Mouse (Mus musculus): Measurements from ENCODE around the gene Olfr1115. TPM values are rescaled to one million over a fixed set of nuclear protein-coding genes. Genes with fewer than 3 reads are reported as not detected.
"Not testable (repeated sequence)": the region's sequence is repeated elsewhere in the genome, so short reads cannot be mapped to it uniquely, and the experiment has no call there.

Gene Olfr1115
- total RNA-seq (2021), result not detected
- long read RNA-seq, experiment 1, result 0 reads
- long read RNA-seq, experiment 2, result 0 reads

DNA sequence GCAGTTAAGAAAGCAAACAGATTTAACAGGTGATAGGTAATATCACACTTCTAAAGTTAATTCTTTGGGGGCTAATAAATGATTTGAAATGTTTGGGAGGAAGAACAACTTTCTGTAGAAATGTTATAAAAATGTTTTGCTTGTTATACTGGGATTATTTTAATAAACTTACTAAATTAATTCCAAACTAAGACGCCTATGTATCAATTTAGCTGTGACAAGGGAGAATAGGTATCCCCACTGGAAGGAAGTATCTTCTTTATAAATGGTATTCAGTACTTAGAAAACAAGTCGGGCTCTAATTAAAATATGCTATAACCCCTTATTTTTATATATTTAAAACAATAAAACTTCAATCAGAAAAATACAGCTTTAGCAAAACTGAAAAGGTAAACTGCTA is at the start of gene Olfr1115:
TSS of gene Olfr1115 (plus strand) at position 301 of the 400 bp plus-strand sequence.
- DNase-seq (ENCODE audit: low spot score in 2 of 2), result no peak

DNA sequence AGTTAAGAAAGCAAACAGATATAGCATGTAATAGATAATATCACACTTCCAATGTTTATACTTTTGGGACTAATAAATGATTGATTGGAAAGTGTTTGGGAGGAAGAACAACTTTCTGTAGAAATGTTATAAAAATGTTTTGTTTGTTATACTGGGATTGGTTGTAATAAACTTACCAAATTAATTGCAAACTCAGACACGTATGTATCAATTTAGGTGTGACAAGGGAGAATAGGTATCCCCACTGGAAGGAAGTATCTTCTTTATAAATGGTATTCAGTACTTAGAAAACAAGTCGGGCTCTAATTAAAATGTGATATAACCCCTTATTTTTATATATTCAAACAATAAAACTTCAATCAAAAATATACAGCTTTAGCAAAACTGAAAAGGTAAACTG is 39.1 kb upstream of the Olfr1115 start, which contains the start of gene Olfr1113:
TSS of gene Olfr1113 (plus strand) at position 301 of the 400 bp plus-strand sequence.
- no peak for DNase-seq (ENCODE audit: low spot score in 2 of 2)

DNA sequence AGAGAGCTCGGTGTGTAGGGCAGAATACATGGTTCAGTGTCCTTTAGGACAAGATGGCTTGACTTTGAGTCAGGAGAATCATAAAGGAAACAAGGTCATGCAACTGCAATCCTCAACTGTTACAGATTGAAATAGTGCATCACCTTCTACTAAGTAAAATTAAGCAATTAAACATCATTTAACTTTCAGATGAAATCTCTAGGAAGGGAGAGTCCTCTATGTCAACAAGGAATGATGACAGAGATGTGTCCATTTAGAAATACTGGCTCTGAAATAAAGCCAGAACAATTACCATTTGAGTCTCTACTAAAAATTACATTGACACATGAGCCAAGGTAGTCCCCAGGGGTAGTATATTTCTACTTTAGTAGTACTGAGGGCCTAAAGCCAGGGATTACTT is 19.4 kb downstream of the Olfr1115 start, which contains the start of gene Olfr1116:
TSS of gene Olfr1116 (plus strand) at position 301 of the 400 bp plus-strand sequence.
- DNase-seq (ENCODE audit: low spot score in 2 of 2), result no peak

DNA sequence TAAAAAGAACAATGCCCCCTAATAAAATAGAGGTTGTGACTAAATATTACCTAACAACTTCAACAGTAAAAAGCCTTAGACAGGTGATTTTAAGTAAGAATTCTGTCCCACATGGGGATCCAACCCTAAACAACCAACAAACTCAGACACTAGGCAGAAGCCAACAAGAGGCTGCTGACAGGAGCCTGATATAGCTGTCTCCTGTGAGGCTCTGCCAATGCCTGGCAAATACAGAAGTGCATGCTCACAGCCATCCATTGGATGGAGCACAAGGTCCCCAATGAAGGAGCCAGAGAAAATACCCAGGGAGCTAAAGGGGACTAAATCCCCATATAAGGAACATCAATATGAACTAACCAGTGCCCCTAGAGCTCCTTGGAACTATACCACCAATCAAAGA is 46.2 kb downstream of the Olfr1115 start:
- DNase-seq (ENCODE audit: low spot score in 2 of 2), result not testable (repeated sequence)

Small RNAs within 50 kb of the gene (microRNA-seq; reads per million reads assigned to microRNA genes)
- not detected for gene Gm27438

Other genes with a start within 250 kb of the Olfr1115 start
- not detected for gene Olfr1102, start 249.6 kb upstream of the Olfr1115 start, total RNA-seq (2021)
- not detected for gene Olfr1104, start 220.9 kb upstream of the Olfr1115 start, total RNA-seq (2021)
- gene Olfr1105, start 211.5 kb upstream of the Olfr1115 start, total RNA-seq (2021), result not detected
- gene Olfr1106, start 195.7 kb upstream of the Olfr1115 start, total RNA-seq (2021), result not detected
- gene Olfr1107, start 172.2 kb upstream of the Olfr1115 start, total RNA-seq (2021), result not detected
- not detected for gene Olfr1109, start 152.0 kb upstream of the Olfr1115 start, total RNA-seq (2021)
- gene Olfr259, start 133.4 kb upstream of the Olfr1115 start, total RNA-seq (2021), result not detected
- gene Olfr1110, start 107.7 kb upstream of the Olfr1115 start, total RNA-seq (2021), result not detected
- not detected for gene Olfr1111, start 95.4 kb upstream of the Olfr1115 start, total RNA-seq (2021)
- not detected for gene Olfr1112, start 60.2 kb upstream of the Olfr1115 start, total RNA-seq (2021)
- gene Olfr1113, start 39.0 kb upstream of the Olfr1115 start, total RNA-seq (2021), result not detected
- not detected for gene Olfr1116, start 19.5 kb downstream of the Olfr1115 start, total RNA-seq (2021)
- gene Olfr1118, start 59.6 kb downstream of the Olfr1115 start, total RNA-seq (2021), result not detected
- not detected for gene Olfr1120, start 106.8 kb downstream of the Olfr1115 start, total RNA-seq (2021)
- gene Olfr1121, start 121.9 kb downstream of the Olfr1115 start, total RNA-seq (2021), result not detected
- gene Olfr1122, start 137.8 kb downstream of the Olfr1115 start, total RNA-seq (2021), result under 1 TPM in 1 of 2 experiments, not detected in 1; 0.06 TPM
- not detected for gene Olfr1123, start 168.6 kb downstream of the Olfr1115 start, total RNA-seq (2021)
- gene Olfr1124, start 182.3 kb downstream of the Olfr1115 start, total RNA-seq (2021), result not detected
- not detected for gene Olfr1126, start 205.9 kb downstream of the Olfr1115 start, total RNA-seq (2021)
- gene Pramel7, start 249.1 kb downstream of the Olfr1115 start, total RNA-seq (2021), result not detected